Mouse (Mus musculus) heart, adult 8-10 months (tissue): ENCODE measurements around the gene Pakap. TPM values are rescaled to one million over a fixed set of nuclear protein-coding genes. Genes with fewer than 3 reads are reported as not detected.
"Not testable (repeated sequence)": the region's sequence is repeated elsewhere in the genome, so short reads cannot be mapped to it uniquely, and the experiment has no call there.

Experiments used
- DNase-seq: peaks from one replicate; pipeline ENCODE4 v3.0.0; 2022; ENCODE audit warnings: low spot score
- total RNA-seq, 4 experiments: library from RNA; stranded (reverse); gene quantifications; 2 replicates each; pipeline ENCODE4 v1.2.4; 2022

Gene Pakap
- total RNA-seq, 4 experiments from 2014 or later = 29.2 to 44.2 (median 39.5) TPM

DNA sequence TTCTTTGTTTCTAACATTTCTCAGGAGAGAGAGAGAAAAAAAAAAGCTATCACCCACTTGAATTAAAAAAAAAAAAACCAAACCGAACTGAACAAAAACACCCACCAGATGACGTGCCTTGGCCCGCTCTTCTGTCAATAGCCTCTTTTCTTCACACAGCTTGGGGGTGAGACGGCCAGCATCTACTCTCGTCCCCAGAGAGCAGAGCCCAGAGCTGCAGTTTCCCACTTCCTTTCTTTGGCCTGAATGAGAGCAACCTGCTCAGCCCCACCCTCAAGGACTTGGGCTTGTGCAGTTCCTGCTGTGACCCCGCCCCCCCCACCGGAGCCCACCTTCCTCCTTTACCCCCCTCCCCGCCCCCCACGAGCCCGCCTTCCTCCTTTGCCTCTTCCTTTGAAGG lies 299.5 kb downstream of the Pakap start:
- no peak for DNase-seq

DNA sequence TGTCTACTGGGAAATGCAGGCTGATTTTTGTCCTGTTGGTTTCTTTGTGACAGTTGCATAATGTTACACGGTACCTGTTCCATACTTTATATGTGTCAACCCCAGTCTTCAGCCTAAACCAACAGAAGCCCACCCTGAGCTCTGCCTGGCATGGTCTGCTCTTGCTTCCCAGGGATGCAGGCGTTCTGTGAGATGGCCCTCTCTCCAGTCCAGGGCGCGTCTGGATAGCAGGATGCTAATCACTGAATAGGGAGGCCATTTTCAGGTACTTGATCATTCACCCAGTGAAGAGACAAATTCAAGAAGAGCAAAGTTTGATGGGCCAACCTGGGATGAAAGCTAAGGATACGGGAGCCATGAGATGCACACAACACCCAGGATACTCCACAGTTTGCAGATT lies 311.2 kb downstream of the Pakap start:
- DNase-seq = no peak

DNA sequence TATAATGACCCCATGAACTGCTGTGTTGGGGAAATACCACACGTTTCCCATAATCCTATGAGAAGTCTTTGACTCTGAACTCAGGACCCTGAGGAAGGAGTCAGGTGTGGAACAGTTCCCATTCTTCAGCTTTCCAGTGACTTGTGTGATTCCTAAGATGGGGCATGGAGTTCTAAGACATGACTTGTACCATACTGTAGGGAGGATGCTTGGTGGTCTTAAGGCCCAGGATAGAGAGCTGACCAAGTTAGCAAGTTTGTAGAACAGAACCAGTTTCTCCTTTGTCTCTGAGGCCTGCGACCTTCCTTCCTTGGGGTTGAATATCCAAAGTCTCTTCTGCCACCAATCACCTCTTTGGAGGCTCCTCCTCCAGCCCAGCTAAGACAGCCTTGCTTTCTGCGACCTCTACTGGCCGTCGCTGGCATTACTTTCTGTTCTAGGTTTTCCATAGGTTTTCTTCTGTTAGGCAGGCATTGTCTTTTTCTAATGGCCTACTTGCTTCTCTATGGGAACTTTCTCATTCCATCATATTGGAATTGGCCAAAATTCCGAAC lies 311.9 kb downstream of the Pakap start:
- peak; percentile 83 for DNase-seq

- peak; percentile 56 for DNase-seq
These were observed 315.8 kb downstream of the Pakap start for GRCm38 (mm10) chr4:57883520-57884421.

DNA sequence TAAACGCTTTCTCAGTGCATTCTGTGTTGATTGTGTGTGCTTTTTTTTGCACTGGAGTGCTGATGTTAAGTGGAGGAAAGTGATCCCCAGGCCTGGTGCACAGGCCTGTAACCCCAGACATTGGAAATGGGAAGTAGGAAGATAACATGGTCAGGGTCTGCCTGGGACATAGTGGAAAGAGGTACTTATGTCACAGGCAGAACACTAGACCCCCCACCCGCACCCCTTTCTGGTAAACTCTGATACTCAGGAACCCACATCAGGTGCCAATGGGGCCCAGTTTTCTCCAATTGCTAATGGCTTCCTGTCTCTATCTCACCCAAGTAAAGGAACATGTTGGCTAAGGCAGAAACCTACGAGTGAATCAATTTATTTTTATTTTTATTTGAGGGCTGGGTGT lies 316.5 kb downstream of the Pakap start:
- DNase-seq = no peak

DNA sequence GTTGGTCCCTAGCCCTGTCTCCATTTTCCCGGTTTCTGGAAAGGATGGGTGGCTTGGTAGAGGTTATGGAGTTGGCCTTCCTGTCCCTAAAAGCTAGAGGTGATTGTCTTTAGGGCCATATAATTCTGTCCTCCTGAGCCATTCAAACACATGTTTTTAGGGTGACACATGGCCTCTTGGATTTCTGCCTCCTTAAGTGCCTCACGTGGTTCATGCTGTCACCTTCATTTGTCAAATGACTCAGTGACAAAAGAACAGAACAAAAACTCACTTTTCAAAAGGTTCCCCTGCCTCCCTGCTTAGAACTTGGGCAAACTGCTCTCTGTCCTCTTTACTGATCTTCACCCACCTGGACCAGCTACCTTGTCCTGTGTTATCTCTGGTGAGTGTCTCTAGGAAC lies 317.2 kb downstream of the Pakap start:
- no peak for DNase-seq

- no peak for DNase-seq
These were observed 318.3 kb downstream of the Pakap start for GRCm38 (mm10) chr4:57886066-57886887.

DNA sequence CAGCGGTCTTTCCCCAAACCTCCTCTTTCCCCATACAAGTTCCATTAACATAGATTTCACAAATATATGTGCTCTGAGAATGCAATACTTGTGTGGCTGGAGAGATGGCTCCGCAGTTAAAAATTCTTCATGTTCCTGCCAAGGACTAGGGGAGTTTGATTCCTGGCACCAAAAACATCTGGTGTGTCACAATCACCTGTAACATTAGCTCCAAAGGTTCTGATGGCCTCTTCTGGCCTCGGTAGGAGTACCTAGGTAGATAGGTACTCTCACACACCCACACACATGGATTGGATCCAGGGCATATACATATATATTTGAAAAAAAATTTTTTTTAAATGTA lies 318.9 kb downstream of the Pakap start:
- DNase-seq = no peak

GRCm38 (mm10) chr4:57888246-57888645 lies 320.3 kb downstream of the Pakap start:
- DNase-seq = no peak

- not testable (repeated sequence) for DNase-seq
These were observed 321.0 kb downstream of the Pakap start for GRCm38 (mm10) chr4:57888978-57889377.

DNA sequence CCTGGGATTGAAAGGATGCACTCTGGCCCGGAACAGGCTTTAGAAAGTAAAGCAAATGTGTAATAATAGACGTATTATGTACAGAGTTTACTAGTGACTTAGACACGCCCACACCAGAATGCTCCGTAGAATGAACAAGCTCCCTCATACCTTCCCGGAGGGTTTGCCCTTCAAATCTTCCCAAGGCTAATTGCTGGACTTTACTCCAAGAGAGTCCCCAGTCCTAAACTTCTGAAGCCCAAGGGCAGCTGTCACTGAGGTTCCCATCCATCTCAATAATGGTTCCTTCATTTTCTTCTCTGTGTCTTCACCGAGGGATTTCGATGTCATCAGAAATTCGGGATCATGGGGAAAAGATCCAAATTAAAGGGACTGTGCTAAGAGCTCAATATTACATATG lies 321.8 kb downstream of the Pakap start:
- no peak for DNase-seq

GRCm38 (mm10) chr4:57892001-57892586 lies 324.1 kb downstream of the Pakap start:
- DNase-seq = no peak

DNA sequence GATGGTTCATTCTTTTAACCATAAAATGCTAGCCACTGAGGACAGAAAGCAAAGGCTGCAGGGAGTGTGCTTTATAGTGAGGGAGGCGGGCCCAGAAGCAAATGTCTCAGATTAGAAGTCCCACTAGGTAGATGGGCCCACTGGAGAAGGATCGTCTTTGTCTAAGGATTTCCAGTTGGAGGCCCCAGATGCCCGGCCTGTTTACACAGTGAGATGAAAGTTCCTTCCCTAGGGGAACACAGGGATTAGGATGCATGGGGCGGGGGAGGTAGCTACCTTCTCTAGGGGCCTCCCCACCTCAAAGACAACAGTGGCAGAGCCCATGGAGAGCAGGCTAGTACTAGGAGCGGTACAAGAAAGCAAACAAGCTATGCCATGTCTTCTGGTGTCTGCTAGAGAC lies 327.2 kb downstream of the Pakap start:
- DNase-seq = no peak

DNA sequence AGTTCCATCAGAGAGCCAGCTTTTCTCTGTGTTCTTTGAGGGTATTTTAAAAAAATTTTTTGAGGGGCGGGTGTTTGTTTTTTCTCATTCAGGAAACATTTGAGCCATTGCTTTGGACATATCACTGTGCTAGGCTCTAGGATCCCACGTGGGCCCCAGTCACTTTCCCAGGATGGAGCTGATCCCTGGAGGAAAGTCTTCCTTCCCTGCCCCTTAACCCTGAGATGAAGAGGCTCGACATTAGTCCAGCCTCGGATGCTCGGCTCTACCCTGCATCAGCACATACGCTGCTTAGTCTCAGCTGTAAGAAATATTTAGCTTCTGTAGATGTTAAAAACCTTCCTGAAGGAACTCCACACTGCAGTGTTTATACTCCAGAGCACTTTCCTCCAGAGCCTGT lies 327.9 kb downstream of the Pakap start:
- DNase-seq = peak; percentile 24

DNA sequence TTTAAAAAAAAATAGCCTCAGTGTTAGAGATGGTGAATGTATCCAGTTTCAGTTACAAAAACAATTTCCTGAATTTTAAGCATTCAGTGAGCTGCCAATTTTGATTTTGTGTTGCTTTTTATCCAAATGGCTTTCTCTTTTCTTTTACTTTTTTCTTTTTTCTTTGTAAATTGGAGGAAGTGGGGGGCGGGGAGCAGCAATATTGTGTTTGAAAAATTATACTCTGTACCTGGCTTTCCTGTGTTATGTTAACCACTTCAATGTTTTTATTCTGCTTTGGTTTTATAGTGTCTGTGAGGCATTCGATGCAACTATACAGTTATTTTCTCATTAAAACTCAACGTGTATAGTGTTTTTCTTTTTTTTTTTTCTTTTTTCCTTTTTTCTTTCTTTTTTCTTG lies 328.7 kb downstream of the Pakap start:
- DNase-seq = no peak

DNA sequence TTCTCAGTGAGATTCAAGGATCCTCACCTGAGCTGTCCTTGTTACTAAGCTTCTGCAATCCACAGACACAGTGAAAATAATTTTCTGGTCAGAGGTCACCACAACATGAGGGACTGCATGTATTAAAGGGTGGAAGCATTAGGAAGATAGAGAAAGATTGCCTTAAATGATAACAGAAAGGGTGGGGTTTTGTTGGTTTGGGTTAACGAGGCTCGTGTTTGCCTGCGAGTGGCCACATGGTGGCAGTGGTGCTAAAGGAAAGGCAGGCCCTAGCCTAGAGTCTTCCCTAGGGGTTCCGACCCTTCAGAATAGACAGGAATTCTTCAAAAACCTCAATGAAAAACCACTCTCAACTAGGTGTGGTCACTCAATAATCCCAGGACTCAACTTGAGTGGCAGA lies 333.2 kb downstream of the Pakap start:
- peak; percentile 23 for DNase-seq

DNA sequence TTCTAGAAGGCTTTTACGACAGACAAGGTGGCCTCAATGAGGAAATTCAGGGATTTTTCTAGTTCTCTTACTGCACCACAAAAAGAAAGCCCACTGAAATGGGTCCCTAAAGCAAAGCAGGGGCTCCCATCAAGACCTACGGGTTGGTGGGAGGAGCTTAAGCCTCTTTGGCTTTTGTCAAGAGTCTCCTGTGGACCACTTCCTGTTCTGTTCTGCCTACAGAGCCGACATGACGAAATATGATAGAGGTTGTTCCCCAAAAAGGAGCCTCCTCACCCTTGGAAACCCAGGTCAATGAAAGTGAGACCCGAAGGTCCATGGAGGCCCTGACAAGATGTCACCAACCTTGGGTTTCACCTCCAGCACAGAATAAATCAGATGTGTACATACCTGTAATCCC lies 334.6 kb downstream of the Pakap start:
- DNase-seq = no peak

- peak; percentile 68 for DNase-seq
These were observed 336.2 kb downstream of the Pakap start for GRCm38 (mm10) chr4:57904211-57904610.

GRCm38 (mm10) chr4:57904638-57905037 lies 336.7 kb downstream of the Pakap start:
- no peak for DNase-seq

DNA sequence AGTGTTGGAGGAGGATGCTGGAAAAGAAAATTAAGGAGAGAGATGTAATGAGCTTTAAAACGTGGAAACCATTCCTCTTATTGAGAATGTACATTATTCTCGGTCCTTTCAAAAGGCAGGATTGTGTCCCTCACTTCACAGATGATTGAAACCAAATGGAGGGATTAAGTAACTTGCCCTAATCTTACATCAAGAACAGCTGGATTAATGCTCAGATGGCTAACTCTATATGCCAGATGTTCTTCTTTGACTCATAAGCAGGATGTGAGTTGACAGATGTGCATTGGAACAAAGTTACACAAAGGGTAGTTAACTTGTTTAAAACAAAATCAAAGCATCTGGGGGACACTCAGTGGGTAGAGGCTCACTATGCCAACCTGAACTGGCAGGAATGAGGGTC lies 338.7 kb downstream of the Pakap start:
- no peak for DNase-seq

DNA sequence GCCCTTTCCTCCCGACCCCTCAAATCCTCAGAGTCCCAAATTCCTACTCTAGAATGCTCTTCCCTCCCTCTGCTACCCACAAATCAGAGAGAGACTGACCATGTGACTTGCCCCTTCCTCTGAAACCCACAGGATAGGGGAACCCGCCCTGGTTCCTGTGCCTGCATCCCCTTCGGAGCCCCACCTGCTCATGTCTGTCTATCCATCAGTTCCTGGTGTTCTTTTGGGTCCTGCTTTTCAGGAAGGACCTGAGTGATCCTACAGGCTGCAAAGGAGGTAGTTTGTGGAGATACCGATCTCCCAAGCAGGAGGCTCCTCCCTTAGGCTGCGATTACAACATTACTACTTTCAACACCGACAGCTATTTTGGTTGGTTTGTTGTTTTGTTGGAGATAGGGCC lies 340.9 kb downstream of the Pakap start:
- no peak for DNase-seq

- no peak for DNase-seq
These were observed 345.0 kb downstream of the Pakap start for GRCm38 (mm10) chr4:57913021-57913420.
